Mouse (Mus musculus): Measurements from ENCODE around the gene Omt2a.
A peak's percentile ranks its signal among the peaks of the same experiment; 100 is the strongest.
"Not testable (repeated sequence)": the region's sequence is repeated elsewhere in the genome, so short reads cannot be mapped to it uniquely, and the experiment has no call there.

Gene Omt2a

DNA sequence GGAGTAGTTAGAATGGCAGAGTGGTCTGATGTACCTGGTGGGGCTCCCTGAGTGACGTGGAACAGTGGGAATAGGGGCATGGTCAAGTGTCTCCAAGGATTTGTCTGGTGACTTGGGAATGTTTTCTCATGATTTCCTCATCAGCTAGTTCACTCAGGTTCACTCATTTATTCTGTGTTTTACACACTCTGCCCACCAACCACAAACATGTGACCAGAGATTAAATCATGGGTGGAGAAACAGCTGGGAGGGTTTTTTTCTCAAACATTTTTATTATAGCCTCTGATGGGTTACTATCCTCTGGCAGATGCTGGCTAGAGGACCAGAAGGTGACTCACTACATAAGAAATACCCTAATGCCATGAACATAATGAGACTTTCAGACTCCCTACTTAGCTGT, 16.4 kb downstream of the Omt2a start:
- DNase-seq (ENCODE audit: low spot score in 2 of 2), result no peak

DNA sequence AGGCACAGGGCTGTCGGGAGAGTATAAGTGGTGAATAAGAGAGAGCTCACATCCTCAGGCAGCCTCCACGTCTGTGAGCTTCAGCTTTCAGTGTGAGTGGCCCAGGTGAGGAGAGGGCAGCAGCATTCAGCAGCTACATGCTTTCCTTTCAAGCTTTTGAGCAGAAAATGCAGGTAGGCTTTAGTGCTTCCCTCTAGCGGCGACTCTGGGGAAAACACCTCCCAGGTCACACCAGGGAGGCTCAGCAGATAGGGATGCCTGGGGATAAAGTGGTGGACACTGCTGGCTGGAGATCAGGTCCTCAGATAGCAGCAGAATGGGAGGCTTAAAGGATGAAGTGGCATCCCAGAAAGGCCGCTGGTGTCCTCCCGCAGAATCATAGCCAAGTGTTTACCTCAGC, 18.5 kb downstream of the Omt2a start:
- peak in 1 of 2 experiments; percentile 32 for DNase-seq (ENCODE audit: low spot score in 2 of 2)

DNA sequence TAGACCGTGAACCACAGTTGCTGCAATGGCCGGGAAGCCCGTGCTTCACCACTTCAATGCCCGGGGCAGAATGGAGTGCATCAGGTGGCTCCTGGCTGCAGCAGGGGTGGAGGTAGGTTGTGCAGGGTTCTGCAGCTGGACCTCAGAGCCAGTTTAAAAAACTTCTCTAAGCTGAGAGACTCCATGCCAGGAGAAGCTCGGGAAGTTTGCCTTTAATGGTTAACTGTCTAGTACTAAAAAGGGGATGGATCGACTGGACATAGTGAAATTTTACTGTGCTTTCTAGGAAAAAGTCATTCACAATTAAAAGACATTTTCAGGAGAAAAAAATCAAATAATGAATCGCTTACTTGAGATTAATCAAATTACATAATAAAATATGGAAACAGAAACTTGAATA, 19.8 kb downstream of the Omt2a start:
- not testable (repeated sequence) for DNase-seq (ENCODE audit: low spot score in 2 of 2)

DNA sequence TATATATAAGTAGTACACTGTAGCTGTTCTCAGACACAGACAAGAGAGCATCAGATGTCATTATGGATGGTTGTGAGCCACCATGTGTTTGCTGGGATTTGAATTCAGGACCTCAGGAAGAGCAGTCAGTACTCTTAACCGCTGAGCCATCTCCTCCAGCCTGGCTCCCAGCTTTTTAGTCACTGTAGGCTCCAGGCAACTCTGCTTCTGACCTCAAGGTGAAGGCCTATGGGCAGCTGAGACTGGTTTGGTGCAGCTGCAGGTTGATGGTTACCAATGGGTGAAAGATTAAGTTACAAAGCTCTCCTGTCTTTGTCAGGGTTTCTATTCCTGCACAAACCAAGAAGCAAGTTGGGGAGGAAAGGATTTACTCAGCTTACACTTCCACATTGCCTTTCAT, 20.9 kb downstream of the Omt2a start:
- not testable (repeated sequence) for DNase-seq (ENCODE audit: low spot score in 2 of 2)

DNA sequence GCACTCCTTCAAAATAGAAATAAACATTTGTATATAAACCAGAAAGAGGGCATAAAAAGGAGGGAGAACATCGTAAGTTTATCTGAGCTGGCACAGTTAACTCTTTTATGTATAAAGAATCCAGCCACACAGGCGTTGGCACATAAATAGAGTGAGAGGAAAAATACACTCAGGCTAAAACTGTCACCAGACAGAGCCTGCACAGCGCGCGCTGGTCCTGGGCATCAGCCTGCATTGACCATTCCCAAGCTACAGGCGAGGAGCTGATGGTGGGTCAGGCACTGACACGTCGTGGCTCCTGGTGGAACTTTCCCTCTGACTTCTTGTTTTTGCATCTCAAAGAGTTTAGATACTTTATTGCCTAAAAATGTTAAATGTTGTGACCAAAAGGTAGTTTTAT, 22.1 kb downstream of the Omt2a start:
- not testable (repeated sequence) for DNase-seq (ENCODE audit: low spot score in 2 of 2)

DNA sequence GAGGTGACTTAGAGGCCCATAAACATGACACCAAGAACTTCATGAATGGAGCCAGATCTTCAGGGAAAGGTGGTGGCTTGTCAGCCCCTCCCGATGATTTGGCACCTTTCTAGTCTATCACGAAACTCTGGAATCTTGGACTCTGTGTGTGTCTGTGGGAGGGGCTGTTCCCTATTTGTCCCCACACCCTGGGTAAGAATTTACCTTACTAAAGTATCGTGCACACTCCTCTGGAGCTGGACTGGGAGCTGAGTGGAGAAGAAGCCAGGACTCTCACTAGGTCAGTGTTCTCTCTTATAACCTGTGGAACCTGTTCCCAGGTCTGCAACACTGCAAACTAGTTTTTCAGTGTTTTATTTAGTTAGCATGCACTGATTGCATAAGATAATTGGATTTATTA, 24.9 kb downstream of the Omt2a start, which contains the start of gene Gm10639:
Gene Gm10639, plus strand, starts transcription at position 201 of the 400 bp plus-strand sequence.
- DNase-seq (ENCODE audit: low spot score in 2 of 2), result not testable (repeated sequence)

DNA sequence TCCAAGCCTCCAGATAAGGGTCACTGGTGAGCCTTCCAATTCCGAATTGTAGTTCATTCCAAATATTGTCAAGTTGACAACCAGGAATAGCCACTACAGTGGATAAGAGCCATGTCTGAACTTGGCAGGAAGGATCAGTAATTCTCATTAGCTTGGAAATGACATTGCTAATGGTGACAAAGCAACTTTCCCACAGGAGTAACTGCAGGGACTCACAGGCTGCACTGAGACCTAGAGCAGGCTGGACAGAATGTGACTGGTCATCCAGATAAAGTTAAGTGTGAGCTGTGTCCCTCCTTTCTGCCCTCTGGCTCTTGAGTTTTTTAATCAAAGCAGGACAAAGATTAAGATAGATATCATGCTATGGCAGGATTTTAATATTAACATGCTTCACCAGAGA, 25.5 kb downstream of the Omt2a start:
- not testable (repeated sequence) for DNase-seq (ENCODE audit: low spot score in 2 of 2)

DNA sequence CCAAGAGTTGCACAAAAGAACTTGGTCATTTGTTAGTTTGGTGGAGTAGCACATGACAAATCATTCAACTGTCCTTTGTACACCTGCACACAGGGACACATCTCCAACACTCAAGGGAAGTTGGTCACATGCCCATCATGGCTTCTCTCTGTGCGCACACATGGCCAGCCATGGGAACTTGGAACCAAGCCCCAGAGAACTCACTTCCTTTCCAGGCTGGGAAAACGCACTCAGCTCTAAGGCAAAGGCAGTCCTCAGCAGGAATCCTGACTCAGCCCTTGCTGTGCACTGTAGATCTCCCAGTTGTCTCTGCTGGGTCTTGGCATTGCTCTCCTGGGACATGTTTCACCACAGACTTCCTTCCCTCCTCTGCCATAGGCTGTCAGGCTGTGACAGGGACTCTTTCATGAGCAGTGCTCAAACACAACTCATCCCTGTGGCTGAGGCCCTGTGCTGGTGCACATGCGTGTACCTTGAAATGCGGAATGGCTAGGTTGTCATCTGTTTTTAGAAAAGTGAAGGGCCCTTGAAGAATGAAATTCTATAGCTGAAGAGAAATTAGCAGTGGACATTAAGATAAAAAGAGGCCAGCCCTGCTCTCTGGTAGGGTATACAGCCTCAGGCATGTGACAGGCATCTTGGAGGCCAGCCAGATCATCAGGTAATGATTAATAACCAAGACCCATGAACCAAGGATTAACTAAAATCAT, 32.4 kb downstream of the Omt2a start:
- not testable (repeated sequence) for DNase-seq (ENCODE audit: low spot score in 2 of 2)

DNA sequence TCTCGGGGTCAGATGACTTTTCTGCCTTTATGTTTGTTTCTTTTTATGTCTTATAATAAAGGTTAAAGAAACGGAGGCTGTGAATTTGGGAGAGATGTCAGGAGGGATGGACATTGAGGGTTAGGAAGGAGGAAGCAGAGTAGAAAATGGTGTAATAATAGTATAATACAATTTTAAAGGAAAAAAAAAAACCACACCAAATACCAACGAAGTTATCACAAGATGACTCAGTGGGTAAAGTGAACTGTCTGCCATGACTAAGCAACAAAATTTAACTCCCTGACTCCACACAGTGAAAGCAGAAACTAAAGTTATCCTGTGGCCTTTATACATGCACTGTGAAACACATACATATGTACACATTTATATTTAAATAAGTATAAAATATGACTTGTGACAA, 43.7 kb downstream of the Omt2a start:
- not testable (repeated sequence) for DNase-seq (ENCODE audit: low spot score in 2 of 2)

Data from cerebellum, postnatal 4 days (tissue).